In genomic region chr1:61046055-61046705, GRCm38 (mm10) we compare ENCODE assay signal across 27 mouse cellular contexts.
DNase-seq lines count a peak whose midpoint lies in the region; ATAC-seq lines count a peak whose summit lies in the region.
"Had no signal": no experiment of that assay in that cellular context is flagged by ENCODE, and none has a peak within 500 bp of the region (broad histone marks: within the 10 kb centered on the region; RNA-seq: fewer than 3 reads in every experiment).

No protein-coding gene starts in this region.

- no peak overlapping the region for H3K4me2 ChIP-seq in midbrain, embryonic 11.5 days
- H3K4me2 ChIP-seq in midbrain, embryonic 16.5 days (ENCODE audit: low read length): no peak overlapping the region
- no peak overlapping the region for H3K4me2 ChIP-seq in neural tube, embryonic 15.5 days
- H3K4me2 ChIP-seq in forebrain, embryonic 14.5 days (ENCODE audit: low read length): no peak overlapping the region
- H3K4me2 ChIP-seq in hindbrain, embryonic 14.5 days (replicated peaks): no peak overlapping the region
- H3K4me2 ChIP-seq: forebrain, embryonic 13.5 days; heart, embryonic 13.5 days; hindbrain, embryonic 15.5 days had no signal

- no peaks in the 10 kb centered on the region for H3K27me3 ChIP-seq in midbrain, embryonic 11.5 days (ENCODE audit: control insufficient read depth, insufficient read depth, low read length)
- no peaks in the 10 kb centered on the region for H3K27me3 ChIP-seq in midbrain, embryonic 16.5 days (ENCODE audit: control insufficient read depth, insufficient read depth, low read depth, low read length)
- H3K27me3 ChIP-seq in neural tube, embryonic 15.5 days (replicated peaks): no peaks in the 10 kb centered on the region
- H3K27me3 ChIP-seq in forebrain, embryonic 14.5 days (replicated peaks; ENCODE audit: control insufficient read depth, insufficient read depth, low read length): no peaks in the 10 kb centered on the region
- no peaks in the 10 kb centered on the region for H3K27me3 ChIP-seq in hindbrain, embryonic 14.5 days (ENCODE audit: control insufficient read depth, insufficient read depth, low read length)
- H3K27me3 ChIP-seq: CH12.LX; forebrain, embryonic 13.5 days; heart, embryonic 13.5 days; hindbrain, embryonic 15.5 days; Patski had no signal

- no peak overlapping the region for H3K4me3 ChIP-seq in midbrain, embryonic 11.5 days (ENCODE audit: low read depth, low read length)
- no peak overlapping the region for H3K4me3 ChIP-seq in midbrain, embryonic 16.5 days (ENCODE audit: low read depth, low read length)
- H3K4me3 ChIP-seq in neural tube, embryonic 15.5 days (replicated peaks): no peak overlapping the region
- no peak overlapping the region for H3K4me3 ChIP-seq in forebrain, embryonic 14.5 days (ENCODE audit: low read depth, low read length)
- H3K4me3 ChIP-seq in hindbrain, embryonic 14.5 days (replicated peaks; ENCODE audit: low read length): no peak overlapping the region
- H3K4me3 ChIP-seq: forebrain, embryonic 10.5 days; forebrain, embryonic 13.5 days; heart, adult 2 months; heart, embryonic 10.5 days; heart, embryonic 13.5 days; hindbrain, embryonic 15.5 days had no signal

- H3K27ac ChIP-seq in midbrain, embryonic 11.5 days (ENCODE audit: low read depth, low read length): no peak overlapping the region
- no peak overlapping the region for H3K27ac ChIP-seq in midbrain, embryonic 16.5 days (ENCODE audit: low read length)
- no peak overlapping the region for H3K27ac ChIP-seq in neural tube, embryonic 15.5 days (replicated peaks)
- no peak overlapping the region for H3K27ac ChIP-seq in forebrain, embryonic 14.5 days (ENCODE audit: low read depth, low read length)
- H3K27ac ChIP-seq in hindbrain, embryonic 14.5 days: no peak overlapping the region
- H3K27ac ChIP-seq: forebrain, embryonic 10.5 days; forebrain, embryonic 13.5 days; heart, adult 2 months; heart, embryonic 10.5 days; heart, embryonic 13.5 days; hindbrain, embryonic 15.5 days had no signal

- H3K9me3 ChIP-seq in midbrain, embryonic 11.5 days (ENCODE audit: control insufficient read depth, low read length): no peaks in the 10 kb centered on the region
- no peaks in the 10 kb centered on the region for H3K9me3 ChIP-seq in midbrain, embryonic 16.5 days (replicated peaks; ENCODE audit: control insufficient read depth, low read length, poor library complexity, severe bottlenecking)
- no peaks in the 10 kb centered on the region for H3K9me3 ChIP-seq in neural tube, embryonic 15.5 days (replicated peaks)
- no peaks in the 10 kb centered on the region for H3K9me3 ChIP-seq in forebrain, embryonic 14.5 days (replicated peaks; ENCODE audit: control insufficient read depth, low read length)
- no peaks in the 10 kb centered on the region for H3K9me3 ChIP-seq in hindbrain, embryonic 14.5 days (ENCODE audit: control insufficient read depth, low read length)
- H3K9me3 ChIP-seq: forebrain, embryonic 10.5 days; forebrain, embryonic 13.5 days; G1E; heart, embryonic 10.5 days; heart, embryonic 13.5 days; hindbrain, embryonic 15.5 days had no signal

- DNase-seq in midbrain, embryonic 11.5 days (ENCODE audit: low spot score, missing footprints): peak; percentile 67
- peak; percentile 32 for DNase-seq in T-cell, adult 2 months (ENCODE audit: low spot score)
- no peak for DNase-seq in forebrain, embryonic 14.5 days (ENCODE audit: low spot score)
- no peak for DNase-seq in hindbrain, embryonic 14.5 days (ENCODE audit: low spot score)
- DNase-seq: adrenal gland, adult 8-10 months; adrenal gland, postnatal 25 days; B cell, adult 2 months; cerebellum, adult 18-20 months; cerebellum, adult 9-10 months; cerebellum, postnatal 14 days; gastrocnemius, postnatal 10 days; gastrocnemius, postnatal 36 days; heart, adult 2 months; heart, postnatal 14 days; heart, postnatal 4 days had no signal

- H3K36me3 ChIP-seq in midbrain, embryonic 11.5 days (ENCODE audit: control insufficient read depth, insufficient read depth, low read length): no peaks in the 10 kb centered on the region
- H3K36me3 ChIP-seq in midbrain, embryonic 16.5 days (ENCODE audit: control insufficient read depth, insufficient read depth, low read length): no peaks in the 10 kb centered on the region
- no peaks in the 10 kb centered on the region for H3K36me3 ChIP-seq in neural tube, embryonic 15.5 days
- no peaks in the 10 kb centered on the region for H3K36me3 ChIP-seq in forebrain, embryonic 14.5 days (ENCODE audit: control insufficient read depth, insufficient read depth, low read length)
- H3K36me3 ChIP-seq in hindbrain, embryonic 14.5 days (replicated peaks; ENCODE audit: control insufficient read depth, insufficient read depth): no peaks in the 10 kb centered on the region
- H3K36me3 ChIP-seq: forebrain, embryonic 10.5 days; G1E; heart, embryonic 10.5 days; heart, embryonic 13.5 days; hindbrain, embryonic 15.5 days had no signal

- no peak overlapping the region for H3K9ac ChIP-seq in midbrain, embryonic 11.5 days (ENCODE audit: low read length)
- H3K9ac ChIP-seq in midbrain, embryonic 16.5 days (ENCODE audit: low read depth, low read length): no peak overlapping the region
- H3K9ac ChIP-seq in neural tube, embryonic 15.5 days (replicated peaks): no peak overlapping the region
- no peak overlapping the region for H3K9ac ChIP-seq in forebrain, embryonic 14.5 days (ENCODE audit: low read length)
- H3K9ac ChIP-seq in hindbrain, embryonic 14.5 days: no peak overlapping the region
- H3K9ac ChIP-seq: forebrain, embryonic 13.5 days; heart, embryonic 13.5 days; hindbrain, embryonic 15.5 days had no signal

- WGBS in midbrain, embryonic 11.5 days: 87% methylated on average over 3 of the region's 3 CpGs
- 93% methylated on average over 3 of the region's 3 CpGs for WGBS in midbrain, embryonic 16.5 days
- WGBS in neural tube, embryonic 15.5 days: 86% methylated on average over 3 of the region's 3 CpGs
- WGBS in forebrain, embryonic 14.5 days: 88% methylated on average over 3 of the region's 3 CpGs
- 89% methylated on average over 3 of the region's 3 CpGs for WGBS in hindbrain, embryonic 14.5 days

- ATAC-seq in midbrain, embryonic 11.5 days (ENCODE audit: low FRiP score): no peak
- ATAC-seq in midbrain, embryonic 16.5 days: no peak
- peak; percentile 87 for ATAC-seq in inflammation-experienced regulatory T-cells, adult 6 months
- no peak for ATAC-seq in neural tube, embryonic 15.5 days (ENCODE audit: low FRiP score)
- no peak for ATAC-seq in forebrain, embryonic 14.5 days
- no peak for ATAC-seq in hindbrain, embryonic 14.5 days (ENCODE audit: low FRiP score)
- ATAC-seq: forebrain, embryonic 13.5 days; intestine, embryonic 16.5 days; Patski had no signal

- no peaks in the 10 kb centered on the region for H3K4me1 ChIP-seq in midbrain, embryonic 11.5 days (ENCODE audit: control insufficient read depth, insufficient read depth, low read length)
- no peaks in the 10 kb centered on the region for H3K4me1 ChIP-seq in midbrain, embryonic 16.5 days (ENCODE audit: control insufficient read depth, insufficient read depth, low read length)
- no peaks in the 10 kb centered on the region for H3K4me1 ChIP-seq in neural tube, embryonic 15.5 days
- H3K4me1 ChIP-seq in forebrain, embryonic 14.5 days (ENCODE audit: control insufficient read depth, insufficient read depth, low read length): no peaks in the 10 kb centered on the region
- H3K4me1 ChIP-seq in hindbrain, embryonic 14.5 days (replicated peaks; ENCODE audit: control insufficient read depth, insufficient read depth, low read length): no peaks in the 10 kb centered on the region
- H3K4me1 ChIP-seq: forebrain, embryonic 10.5 days; forebrain, embryonic 13.5 days; heart, embryonic 10.5 days; heart, embryonic 13.5 days; hindbrain, embryonic 15.5 days had no signal

Comparison
In these comparisons a context has a peak if more than half of its experiments do, and no peak if none do; other contexts are left out.
1. DNase-seq: peak in midbrain, embryonic 11.5 days (single experiment) and T-cell, adult 2 months (single experiment); none in forebrain, embryonic 14.5 days (single experiment) and hindbrain, embryonic 14.5 days (single experiment).